Mouse (Mus musculus) cortical plate, adult 2 months (tissue): ENCODE data around the gene Sec31a. TPM values are rescaled to one million over a fixed set of nuclear protein-coding genes. Genes with fewer than 3 reads are reported as not detected.

ENCODE experiments used
- H3K27ac ChIP-seq: fragments of 200-500 bp; 2 replicates; pipeline ENCODE4 v1.5.1; 2012; ENCODE audit warnings: low read length, control low read depth, inconsistent platforms; ENCODE audit not compliant: insufficient read depth
- H3K4me1 ChIP-seq: fragments of 200-500 bp; 2 replicates; pipeline ENCODE4 v1.6.1; 2011; ENCODE audit warnings: low read length; ENCODE audit not compliant: control insufficient read depth, insufficient read depth
- H3K4me3 ChIP-seq: fragments of 200-500 bp; 2 replicates; pipeline ENCODE4 v1.5.1; 2011; ENCODE audit warnings: mild to moderate bottlenecking, low read length, control low read depth; ENCODE audit not compliant: insufficient read depth
- CTCF ChIP-seq: fragments of 200-500 bp; IDR thresholded peaks from 2 replicates; pipeline ENCODE4 v1.5.1; 2011; ENCODE audit warnings: mild to moderate bottlenecking, control low read depth, low read length; ENCODE audit not compliant: insufficient read depth; ENCODE audit errors: extremely low read depth
- POLR2A ChIP-seq: fragments of 200-500 bp; IDR thresholded peaks from 2 replicates; pipeline ENCODE4 v1.6.1; 2011; ENCODE audit warnings: mild to moderate bottlenecking, low read length, control low read depth; ENCODE audit not compliant: insufficient read depth; ENCODE audit errors: extremely low read depth
- polyA plus RNA-seq: library from polyadenylated mRNA; depleted of rRNA; stranded (reverse); fragments of >200 nt; gene quantifications from 2 replicates; pipeline ENCODE4 v1.2.3, GENCODE M21; 2012

Gene Sec31a
- polyA plus RNA-seq, 1 experiment: 113 TPM

GRCm38 (mm10) chr5:100378211-100378610, 37.8 kb downstream of the Sec31a start:
- Histone ChIP-seq H3K4me1 (peaks cover 4% of the 10 kb centered on the region), H3K27ac (no peak overlapping the region), H3K4me3 (no peak overlapping the region)
- TF ChIP-seq POLR2A: no peak
- no peak for TF ChIP-seq CTCF

DNA sequence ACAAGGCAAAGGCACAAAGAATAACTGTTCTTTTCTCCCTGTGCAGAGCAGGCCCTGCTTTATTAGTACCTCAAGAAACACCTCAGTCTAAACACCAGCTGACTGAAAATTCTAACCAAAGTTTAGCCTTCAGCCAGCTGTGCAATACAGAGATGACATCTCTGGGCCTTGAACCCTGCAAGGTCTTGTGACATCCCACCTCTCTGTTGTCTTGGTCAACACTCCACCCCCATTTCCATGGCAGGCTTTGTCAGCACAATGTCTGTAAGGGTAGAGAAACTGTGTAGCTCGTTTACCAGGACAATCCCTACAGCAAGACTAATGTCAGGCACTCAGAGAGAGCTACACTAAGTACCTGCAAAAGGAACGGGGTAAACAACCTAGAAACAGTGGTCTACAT, 38.7 kb downstream of the Sec31a start:
- H3K4me1 ChIP-seq: peaks cover 4% of the 10 kb centered on the region
- H3K27ac ChIP-seq: no peak overlapping the region
- TF ChIP-seq CTCF (no peak), POLR2A (no peak)
- no peak overlapping the region for H3K4me3 ChIP-seq

DNA sequence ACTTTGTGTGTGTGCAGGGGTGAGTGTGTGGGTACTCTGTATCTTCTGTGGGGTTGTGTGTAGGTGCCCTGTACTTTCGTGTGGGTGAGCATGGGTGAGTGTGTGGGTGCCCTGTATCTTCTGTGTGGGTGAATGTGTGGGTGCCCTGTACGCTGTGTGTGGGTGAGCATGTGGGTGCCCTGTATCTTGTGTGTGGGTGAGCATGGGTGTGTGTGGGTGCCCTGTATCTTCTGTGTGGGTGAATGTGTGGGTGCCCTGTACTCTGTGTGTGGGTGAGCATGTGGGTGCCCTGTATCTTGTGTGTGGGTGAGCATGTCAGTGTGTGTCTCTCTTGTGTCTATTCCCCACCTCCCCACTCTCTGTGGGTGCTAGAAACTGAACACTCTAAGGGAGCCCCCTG, 41.3 kb downstream of the Sec31a start:
- Histone ChIP-seq H3K4me1 (peaks cover 2% of the 10 kb centered on the region; the same call in 1 of the 2 replicates), H3K4me3 (no peak overlapping the region), H3K27ac (no peak overlapping the region)
- no peak for TF ChIP-seq CTCF

DNA sequence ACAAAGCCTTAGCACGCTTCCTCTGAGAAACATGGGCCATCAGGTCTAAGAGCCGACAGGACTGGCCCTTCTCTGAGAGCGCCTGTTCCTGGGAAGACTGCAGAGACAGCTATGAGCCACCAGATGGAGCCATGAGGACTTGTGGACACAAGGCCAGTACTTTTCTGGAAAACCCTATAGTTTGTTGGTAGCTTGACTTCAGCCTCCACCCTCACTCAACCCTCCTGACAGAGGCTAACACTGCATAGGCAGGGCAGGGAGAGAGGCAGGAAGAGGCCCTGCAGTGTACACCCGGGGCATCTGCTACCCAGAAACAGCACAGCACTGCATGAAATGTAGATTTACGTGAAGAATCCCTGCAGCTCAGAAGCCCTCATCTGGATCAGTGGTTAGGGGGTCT, 42.1 kb downstream of the Sec31a start:
- no peak overlapping the region for H3K4me3 ChIP-seq
- peaks cover 2% of the 10 kb centered on the region; the same call in 1 of the 2 replicates for H3K4me1 ChIP-seq
- peak; percentile 71 for TF ChIP-seq CTCF
- no peak for TF ChIP-seq POLR2A
- H3K27ac ChIP-seq: no peak overlapping the region

- H3K27ac ChIP-seq: no peak overlapping the region
- peak; percentile 18; the same call in 1 of the 2 replicates for TF ChIP-seq CTCF
- TF ChIP-seq POLR2A: no peak
- no peak overlapping the region for H3K4me3 ChIP-seq
These were observed 45.1 kb downstream of the Sec31a start for GRCm38 (mm10) chr5:100370919-100371318.

GRCm38 (mm10) chr5:100369825-100370459, 46.1 kb downstream of the Sec31a start:
- TF ChIP-seq POLR2A (no peak), CTCF (no peak)
- Histone ChIP-seq H3K4me1 (peaks cover 2% of the 10 kb centered on the region), H3K27ac (no peak overlapping the region), H3K4me3 (no peak overlapping the region)

More at GRCm38 (mm10) chr5:100370919-100371318, 45.1 kb downstream of the Sec31a start:
- peaks cover 2% of the 10 kb centered on the region for H3K4me1 ChIP-seq

- H3K4me3 ChIP-seq: no peak overlapping the region
- TF ChIP-seq POLR2A: no peak
- no peak for TF ChIP-seq CTCF
- no peak overlapping the region for H3K27ac ChIP-seq
- H3K4me1 ChIP-seq: peaks cover 2% of the 10 kb centered on the region
These were observed 46.9 kb downstream of the Sec31a start for GRCm38 (mm10) chr5:100369093-100369492.

DNA sequence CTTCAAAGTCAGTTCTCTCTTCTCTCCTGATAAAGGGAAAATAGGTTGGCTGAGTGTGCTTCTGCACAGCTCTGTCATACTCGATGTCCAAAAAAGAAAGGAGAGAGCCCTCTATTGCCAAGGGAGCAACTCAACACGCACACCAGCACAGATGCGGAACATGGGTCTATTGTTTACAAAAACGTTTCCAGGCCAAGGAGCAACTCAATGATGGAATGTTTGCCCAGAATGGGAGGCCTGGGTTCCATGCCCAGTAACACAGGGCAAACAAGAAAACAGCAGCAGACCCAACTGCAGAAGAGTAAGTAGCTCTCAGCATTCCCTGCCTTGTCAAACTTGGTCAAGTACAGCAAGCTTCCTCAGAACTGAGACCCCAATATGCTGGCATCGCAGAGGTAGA, 47.5 kb downstream of the Sec31a start:
- TF ChIP-seq POLR2A (no peak), CTCF (no peak)
- Histone ChIP-seq H3K4me3 (no peak overlapping the region), H3K4me1 (peaks cover 2% of the 10 kb centered on the region), H3K27ac (no peak overlapping the region)

GRCm38 (mm10) chr5:100367051-100367450, 49.0 kb downstream of the Sec31a start:
- H3K4me1 ChIP-seq: peaks cover 2% of the 10 kb centered on the region
- H3K27ac ChIP-seq: no peak overlapping the region
- TF ChIP-seq CTCF (no peak), POLR2A (no peak)
- no peak overlapping the region for H3K4me3 ChIP-seq

- TF ChIP-seq CTCF (no peak), POLR2A (no peak)
- Histone ChIP-seq H3K27ac (no peak overlapping the region), H3K4me3 (no peak overlapping the region), H3K4me1 (peaks cover 2% of the 10 kb centered on the region; the same call in 1 of the 2 replicates)
These were observed 55.7 kb downstream of the Sec31a start for GRCm38 (mm10) chr5:100360296-100360695.

DNA sequence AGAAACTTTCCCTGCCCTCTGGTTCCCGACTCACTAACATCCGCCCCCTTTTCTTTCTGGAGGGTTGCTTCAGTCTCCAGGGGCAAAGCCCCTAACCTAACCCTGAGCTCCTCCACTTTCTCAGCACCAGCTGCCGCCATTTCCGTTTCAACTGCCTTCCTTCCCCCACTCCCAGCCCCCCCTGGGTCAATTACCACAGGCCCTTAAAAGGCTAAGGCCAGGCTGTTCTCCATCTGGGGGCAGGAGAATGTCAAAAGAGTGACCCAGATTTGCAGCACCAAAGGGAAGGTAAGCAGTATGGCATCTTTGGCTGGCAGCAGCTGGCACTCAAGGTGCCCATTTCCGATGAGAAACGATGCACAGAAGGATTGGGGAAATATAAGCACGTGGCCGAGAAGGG, 57.7 kb downstream of the Sec31a start:
- no peak for TF ChIP-seq POLR2A
- TF ChIP-seq CTCF: no peak
- peaks cover 2% of the 10 kb centered on the region; the same call in 1 of the 2 replicates for H3K4me1 ChIP-seq
- no peak overlapping the region for H3K27ac ChIP-seq
- no peak overlapping the region for H3K4me3 ChIP-seq
